Mouse (Mus musculus): ENCODE results near the gene March8.

DNA sequence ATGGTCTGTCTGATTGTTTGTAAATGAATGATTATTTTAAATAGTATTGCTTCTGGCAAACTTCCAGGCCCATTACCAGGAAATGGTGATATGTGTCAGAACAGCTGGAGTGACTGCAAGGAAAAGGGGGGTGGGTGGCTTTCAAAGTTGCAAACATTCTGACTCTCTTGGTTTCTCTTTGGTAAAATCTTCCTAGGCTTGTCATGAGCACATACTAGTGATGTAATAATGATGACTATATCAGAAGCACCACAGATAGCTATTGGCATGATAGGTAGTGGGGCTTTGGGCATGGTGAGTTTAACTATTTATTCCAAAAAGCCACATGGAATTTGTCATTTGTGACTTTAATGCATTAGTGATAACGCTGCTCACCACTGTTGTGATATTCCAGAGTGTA is 36.3 kb downstream of the March8 start:
- TF ChIP-seq POLR2A (IDR thresholded peaks at IDR 0.05; ENCODE audit: borderline replicate concordance, extremely low read depth, insufficient read depth, insufficient read length, poor library complexity, severe bottlenecking) (no peak), CTCF (IDR thresholded peaks at IDR 0.05; ENCODE audit: borderline replicate concordance, extremely low read depth, insufficient read depth, insufficient read length) (no peak)

All from brain, embryonic 14.5 days (tissue).